Mouse (Mus musculus): Measurements from ENCODE around the gene Gripap1. TPM values are rescaled to one million over a fixed set of nuclear protein-coding genes. Genes with fewer than 3 reads are reported as not detected.

The Gripap1 gene
- total and polyA plus RNA-seq, 3 experiments, result 20.8 to 25.3 (median 24.6) TPM

DNA sequence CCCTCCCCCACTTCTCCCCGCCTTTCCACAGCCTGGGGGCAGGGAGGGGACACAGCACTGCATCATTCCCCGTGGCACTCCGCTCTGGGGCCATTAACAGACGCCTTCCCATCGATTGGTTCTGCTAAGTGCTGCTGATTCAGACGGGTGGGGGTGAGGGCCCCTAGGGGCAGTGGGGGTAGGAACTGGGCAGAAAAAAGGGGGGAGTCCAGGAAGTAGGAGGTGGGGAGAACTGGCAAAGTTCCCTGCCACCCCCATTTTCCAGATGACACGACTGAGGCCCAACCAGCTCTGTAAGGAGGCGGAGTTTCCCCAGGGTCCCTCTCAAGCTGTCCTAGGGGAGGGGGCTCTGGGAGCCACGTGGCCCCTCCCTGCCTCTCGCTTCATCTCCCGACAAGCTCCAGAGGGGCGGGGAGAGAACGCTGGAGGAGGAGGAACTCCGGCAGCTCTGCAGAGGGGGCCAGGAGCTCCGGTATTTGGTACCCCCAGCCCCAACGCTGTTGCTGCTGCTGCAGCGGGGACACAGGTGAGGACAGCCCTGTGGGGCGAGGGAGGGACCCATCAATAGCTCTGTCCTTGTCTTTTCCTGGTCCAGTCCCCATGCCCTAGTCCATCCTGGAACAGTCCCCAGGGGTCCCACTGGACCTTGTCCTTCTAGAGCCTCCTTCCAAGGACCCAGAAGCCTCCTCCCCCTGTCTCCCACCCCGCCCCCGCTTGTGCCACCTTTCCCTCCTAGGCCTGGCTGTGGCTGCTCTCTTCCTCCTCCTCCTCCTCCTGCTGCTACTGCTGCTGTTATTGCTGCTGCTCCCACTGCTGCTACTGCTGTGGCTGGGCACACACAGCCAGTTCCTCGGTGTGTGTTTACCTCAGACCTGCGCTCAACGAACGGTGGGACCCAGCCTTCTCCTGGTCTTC is 32.6 kb downstream of the Gripap1 start, which contains the start of gene Kcnd1:
TSS of gene Kcnd1 (plus strand) at position 425 of the 915 bp plus-strand sequence.
- 13% methylated on average over 23 of the region's 24 CpGs for WGBS
- intact Hi-C loops (cut with DNase I), result no loop called here
- no peaks in the 10 kb centered on the region for H3K36me3 ChIP-seq (ENCODE audit: control insufficient read depth, insufficient read depth, low read length)
- H3K4me1 ChIP-seq (ENCODE audit: control insufficient read depth, insufficient read depth, low read length), result no peaks in the 10 kb centered on the region
- peak within 1 kb of the TSS; percentile 5; the same call in 1 of the 2 replicates for H3K4me3 ChIP-seq
- no peak for TF ChIP-seq CTCF (IDR thresholded peaks at IDR 0.05)
- no peak for TF ChIP-seq EP300 (IDR thresholded peaks at IDR 0.05; ENCODE audit: insufficient read depth, low read depth, low read length)
- TF ChIP-seq POLR2A (IDR thresholded peaks at IDR 0.05; ENCODE audit: insufficient read depth, low read depth, low read length), result no peak
- H3K9ac ChIP-seq (ENCODE audit: low read depth, low read length), result peak within 1 kb of the TSS; percentile 42
- DNase-seq, result peak; percentile 9 to 36
- no peaks in the 10 kb centered on the region for H3K79me2 ChIP-seq (replicated peaks; ENCODE audit: control insufficient read depth, insufficient read depth, low read length)
- no peaks in the 10 kb centered on the region for H3K27me3 ChIP-seq (ENCODE audit: control insufficient read depth, insufficient read depth, low read length)
- no peak within 1 kb of the TSS for H3K27ac ChIP-seq

- H3K4me3 ChIP-seq, result no peak overlapping the region
- WGBS, result 47% methylated on average over 1 of the region's 1 CpGs
- intact Hi-C loops (cut with DNase I), result no loop called here
- no peaks in the 10 kb centered on the region; the same call in 1 of the 2 replicates for H3K79me2 ChIP-seq (replicated peaks; ENCODE audit: control insufficient read depth, insufficient read depth, low read length)
- no peaks in the 10 kb centered on the region for H3K27me3 ChIP-seq (ENCODE audit: control insufficient read depth, insufficient read depth, low read length)
- no peak for DNase-seq
- TF ChIP-seq POLR2A (IDR thresholded peaks at IDR 0.05; ENCODE audit: insufficient read depth, low read depth, low read length) (no peak), CTCF (IDR thresholded peaks at IDR 0.05) (no peak), EP300 (IDR thresholded peaks at IDR 0.05; ENCODE audit: insufficient read depth, low read depth, low read length) (no peak)
- no peaks in the 10 kb centered on the region for H3K36me3 ChIP-seq (ENCODE audit: control insufficient read depth, insufficient read depth, low read length)
- H3K9ac ChIP-seq (ENCODE audit: low read depth, low read length), result no peak overlapping the region
- no peak overlapping the region for H3K27ac ChIP-seq
- no peaks in the 10 kb centered on the region for H3K4me1 ChIP-seq (ENCODE audit: control insufficient read depth, insufficient read depth, low read length)
Observed at GRCm38 (mm10) chrX:7837146-7837545, 47.6 kb downstream of the Gripap1 start.

DNA sequence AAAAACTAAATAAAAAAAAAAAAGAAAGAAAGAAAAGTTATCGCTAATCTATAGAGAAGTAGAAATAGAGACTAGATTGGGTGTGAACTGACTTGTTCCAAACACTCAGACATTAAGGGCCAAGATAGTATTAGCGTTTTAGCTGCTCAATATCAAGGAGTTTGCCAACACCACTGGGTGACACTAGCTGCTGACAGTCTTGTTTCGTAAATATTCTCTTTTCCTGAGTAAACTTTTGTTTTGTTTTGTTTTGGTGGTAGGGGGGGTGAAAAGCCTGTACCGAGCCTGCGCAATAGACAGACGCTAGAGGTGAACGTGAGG is 51.2 kb downstream of the Gripap1 start:
- no peaks in the 10 kb centered on the region for H3K27me3 ChIP-seq (ENCODE audit: control insufficient read depth, insufficient read depth, low read length)
- H3K4me3 ChIP-seq, result peak overlapping the region; percentile 37
- H3K9ac ChIP-seq (ENCODE audit: low read depth, low read length), result no peak overlapping the region
- peaks cover 4% of the 10 kb centered on the region for H3K4me1 ChIP-seq (ENCODE audit: control insufficient read depth, insufficient read depth, low read length)
- peaks cover 4% of the 10 kb centered on the region for H3K36me3 ChIP-seq (ENCODE audit: control insufficient read depth, insufficient read depth, low read length)
- H3K79me2 ChIP-seq (replicated peaks; ENCODE audit: control insufficient read depth, insufficient read depth, low read length), result no peaks in the 10 kb centered on the region; the same call in 1 of the 2 replicates
- intact Hi-C loops (cut with DNase I), result no loop called here
- 14% methylated on average over 7 of the region's 7 CpGs for WGBS
- H3K27ac ChIP-seq, result peak overlapping the region; percentile 95
- no peak for DNase-seq
- TF ChIP-seq CTCF (IDR thresholded peaks at IDR 0.05) (no peak), EP300 (IDR thresholded peaks at IDR 0.05; ENCODE audit: insufficient read depth, low read depth, low read length) (no peak), POLR2A (IDR thresholded peaks at IDR 0.05; ENCODE audit: insufficient read depth, low read depth, low read length) (no peak)

DNA sequence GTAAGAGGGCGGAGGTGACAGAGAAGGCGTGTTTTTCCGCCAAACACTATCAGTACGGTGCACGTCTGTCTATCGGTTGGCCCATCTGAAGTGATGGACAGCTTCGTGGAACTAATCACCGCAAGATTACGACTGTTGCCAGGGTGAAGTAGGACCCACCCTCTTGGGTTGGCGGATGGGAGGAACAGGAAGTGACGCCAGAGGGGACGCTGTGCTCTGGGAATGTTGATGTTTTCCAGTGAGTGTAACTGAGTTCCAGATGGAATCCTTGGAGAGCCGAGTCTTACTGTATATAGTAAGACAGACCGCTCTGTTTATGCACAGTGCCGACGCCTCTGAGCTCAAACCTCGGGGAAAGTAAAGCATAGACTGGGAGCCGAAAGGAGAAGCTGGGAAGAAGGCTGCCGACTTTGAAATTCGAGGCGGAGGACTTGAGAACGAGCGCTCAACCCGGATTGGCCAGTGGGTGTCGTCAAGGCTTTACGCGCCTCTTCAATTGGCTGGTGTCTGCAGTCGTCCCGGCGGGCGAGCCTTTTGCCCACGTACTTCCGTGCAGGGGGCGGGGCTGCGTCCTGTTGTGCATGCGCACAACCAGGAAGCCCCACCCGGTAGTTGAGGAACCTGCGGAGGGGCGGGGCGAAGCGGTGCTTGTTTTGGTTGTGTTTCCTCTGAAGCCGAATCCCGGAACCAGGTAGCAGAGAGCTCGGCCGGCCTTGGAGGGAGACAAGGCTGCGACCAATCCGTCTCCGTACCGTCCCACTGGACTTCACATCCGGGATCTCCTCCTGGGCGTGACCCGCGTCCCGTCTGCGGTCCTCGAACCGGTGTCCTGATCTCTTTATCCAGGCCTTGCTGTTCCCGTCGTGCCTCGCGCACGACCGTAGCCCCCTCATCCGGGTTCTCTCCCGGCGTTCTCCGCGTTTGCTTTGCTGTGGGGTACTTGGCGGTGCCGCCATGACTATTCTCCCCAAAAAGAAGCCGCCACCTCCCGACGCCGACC is 51.9 kb downstream of the Gripap1 start, which contains the start of gene Otud5:
TSS of gene Otud5 (plus strand) at position 202 of the 1,000 bp plus-strand sequence.
- DNase-seq, result peak; percentile 91 to 96

GRCm38 (mm10) chrX:7842318-7842717 is 52.8 kb downstream of the Gripap1 start:
- WGBS, result 27% methylated on average over 31 of the region's 42 CpGs
- peak overlapping the region; percentile 67 for H3K4me3 ChIP-seq
- TF ChIP-seq EP300 (IDR thresholded peaks at IDR 0.05; ENCODE audit: insufficient read depth, low read depth, low read length) (no peak), POLR2A (IDR thresholded peaks at IDR 0.05; ENCODE audit: insufficient read depth, low read depth, low read length) (no peak), CTCF (IDR thresholded peaks at IDR 0.05) (no peak)
- DNase-seq, result peak in 1 of 2 experiments; percentile 26
- no peaks in the 10 kb centered on the region; the same call in 1 of the 2 replicates for H3K79me2 ChIP-seq (replicated peaks; ENCODE audit: control insufficient read depth, insufficient read depth, low read length)
- peaks cover 4% of the 10 kb centered on the region for H3K4me1 ChIP-seq (ENCODE audit: control insufficient read depth, insufficient read depth, low read length)
- intact Hi-C loops (cut with DNase I), result no loop called here
- peak overlapping the region; percentile 97 for H3K27ac ChIP-seq
- peaks cover 4% of the 10 kb centered on the region for H3K36me3 ChIP-seq (ENCODE audit: control insufficient read depth, insufficient read depth, low read length)
- H3K27me3 ChIP-seq (ENCODE audit: control insufficient read depth, insufficient read depth, low read length), result no peaks in the 10 kb centered on the region
- peak overlapping the region; percentile 93 for H3K9ac ChIP-seq (ENCODE audit: low read depth, low read length)

More for the DNA sequence above, 51.9 kb downstream of the Gripap1 start, which contains the start of gene Otud5:
- TF ChIP-seq POLR2A (IDR thresholded peaks at IDR 0.05; ENCODE audit: insufficient read depth, low read depth, low read length), result peak; percentile 57
- no peak for TF ChIP-seq EP300 (IDR thresholded peaks at IDR 0.05; ENCODE audit: insufficient read depth, low read depth, low read length)
- Histone ChIP-seq H3K4me1 (ENCODE audit: control insufficient read depth, insufficient read depth, low read length) (peaks cover 4% of the 10 kb centered on the region), H3K79me2 (replicated peaks; ENCODE audit: control insufficient read depth, insufficient read depth, low read length) (no peaks in the 10 kb centered on the region; the same call in 1 of the 2 replicates), H3K27me3 (ENCODE audit: control insufficient read depth, insufficient read depth, low read length) (no peaks in the 10 kb centered on the region), H3K27ac (peak within 1 kb of the TSS; percentile 97), H3K9ac (ENCODE audit: low read depth, low read length) (peak within 1 kb of the TSS; percentile 93), H3K36me3 (ENCODE audit: control insufficient read depth, insufficient read depth, low read length) (peaks cover 4% of the 10 kb centered on the region), H3K4me3 (peak within 1 kb of the TSS; percentile 67)
- 15% methylated on average over 72 of the region's 74 CpGs for WGBS
- intact Hi-C loops (cut with DNase I), result no loop called here

All from heart, adult 2 months (tissue).